Comparison of ENCODE assay signal across 8 mouse cellular contexts in genomic region chr10:80405481-80406173, GRCm38 (mm10). TPM values are rescaled to one million over a fixed set of nuclear protein-coding genes. Genes with fewer than 3 reads are reported as not detected.
DNase-seq lines count a peak whose midpoint lies in the region; ATAC-seq and TF ChIP-seq lines count a peak whose summit lies in the region.

No protein-coding gene starts in this region.

- peak; percentile 45 for TF ChIP-seq CTCF in layer of hippocampus, adult 2 months (conservative IDR thresholded peaks at IDR 0.05)

- H3K4me1 ChIP-seq in intestine, embryonic 14.5 days (replicated peaks; ENCODE audit: control insufficient read depth, insufficient read depth, low read length) = peaks cover 14% of the 10 kb centered on the region
- peaks cover 16% of the 10 kb centered on the region for H3K4me1 ChIP-seq in neural tube, embryonic 14.5 days (ENCODE audit: control insufficient read depth, insufficient read depth, low read length)

- no peak for ATAC-seq in intestine, embryonic 14.5 days (replicated peaks; ENCODE audit: low FRiP score, low TSS enrichment, low read depth)
- ATAC-seq in neural tube, embryonic 14.5 days (ENCODE audit: low read depth) = no peak
- no peak for ATAC-seq in granulocyte monocyte progenitor cell, adult 5-6 weeks (replicated peaks; ENCODE audit: poor library complexity, severe bottlenecking)

- peak overlapping the region; percentile 58 for H3K4me3 ChIP-seq in layer of hippocampus, adult 2 months
- peak overlapping the region; percentile 88 for H3K4me3 ChIP-seq in intestine, embryonic 14.5 days (ENCODE audit: low read depth, low read length)
- H3K4me3 ChIP-seq in neural tube, embryonic 14.5 days (ENCODE audit: low read depth, low read length) = peak overlapping the region; percentile 77

- no peaks in the 10 kb centered on the region for H3K9me3 ChIP-seq in intestine, embryonic 14.5 days (ENCODE audit: control insufficient read depth, low read length)
- no peaks in the 10 kb centered on the region for H3K9me3 ChIP-seq in neural tube, embryonic 14.5 days (ENCODE audit: control insufficient read depth, low read length)

- H3K27ac ChIP-seq in layer of hippocampus, adult 2 months = peak overlapping the region; percentile 97
- no peak overlapping the region for H3K27ac ChIP-seq in intestine, embryonic 14.5 days (ENCODE audit: low read depth)
- no peak overlapping the region for H3K27ac ChIP-seq in neural tube, embryonic 14.5 days (ENCODE audit: low read depth, low read length)

- 54% methylated on average over 10 of the region's 10 CpGs for WGBS in intestine, embryonic 14.5 days
- 63% methylated on average over 10 of the region's 10 CpGs for WGBS in neural tube, embryonic 14.5 days

- intact Hi-C loops in gastrocnemius, postnatal 36 days (cut with DNase I) = no loop called here

- H3K4me2 ChIP-seq in intestine, embryonic 14.5 days (ENCODE audit: low read length) = peak overlapping the region; percentile 93
- H3K4me2 ChIP-seq in neural tube, embryonic 14.5 days (ENCODE audit: low read depth, low read length) = peak overlapping the region; percentile 55

- H3K27me3 ChIP-seq in intestine, embryonic 14.5 days (replicated peaks; ENCODE audit: control insufficient read depth, insufficient read depth, low read length) = no peaks in the 10 kb centered on the region
- H3K27me3 ChIP-seq in neural tube, embryonic 14.5 days (ENCODE audit: control insufficient read depth, insufficient read depth, low read length) = no peaks in the 10 kb centered on the region; the same call in 1 of the 2 replicates

- H3K9ac ChIP-seq in intestine, embryonic 14.5 days (ENCODE audit: low read length) = peak overlapping the region; percentile 75
- H3K9ac ChIP-seq in neural tube, embryonic 14.5 days (replicated peaks; ENCODE audit: low read depth, low read length) = peak overlapping the region; percentile 82

- H3K36me3 ChIP-seq in intestine, embryonic 14.5 days (ENCODE audit: control insufficient read depth, insufficient read depth, low read length) = peaks cover 56% of the 10 kb centered on the region
- H3K36me3 ChIP-seq in neural tube, embryonic 14.5 days (ENCODE audit: control insufficient read depth, insufficient read depth, low read length) = peaks cover 32% of the 10 kb centered on the region

- no peak for DNase-seq in layer of hippocampus, adult 2 months (ENCODE audit: low spot score in 2 of 2)
- no peak for DNase-seq in layer of hippocampus, adult 11-12 months (ENCODE audit: low spot score)
- peak; percentile 26 for DNase-seq in c-Kit-positive CD71-positive TER-119-positive erythroid progenitor cells, embryonic 14.5 days (ENCODE audit: low spot score)
- DNase-seq in intestine, embryonic 14.5 days (ENCODE audit: low spot score) = no peak
- no peak for DNase-seq in gastrocnemius, postnatal 36 days
- DNase-seq in cerebellum, adult 9-10 months = no peak

RNA-seq across cellular contexts. Expression of gene Uqcr11, which starts 1.0 kb away (rescaled TPM):
- total RNA-seq in layer of hippocampus, adult 2 months (2021) = 100 to 1,000 TPM; 404 to 413 TPM
- 941 and 1,108 TPM in 2 replicates for polyA plus RNA-seq in intestine, embryonic 14.5 days (2014; fragmentation: Nextera tagmentation; extraction: Ambion mirVana)
- polyA plus RNA-seq in neural tube, embryonic 14.5 days (2014; fragmentation: Nextera tagmentation; extraction: Ambion mirVana) = 674 and 791 TPM in 2 replicates
- total RNA-seq in gastrocnemius, postnatal 36 days (2021) = 100 to 1,000 TPM; 825 to 866 TPM
- total RNA-seq in granulocyte monocyte progenitor cell, adult 5-6 weeks (2014; fragmentation: Nextera tagmentation) = 382 and 438 TPM in 2 replicates
- total RNA-seq in granulocyte monocyte progenitor cell, adult 5-6 weeks (2017) = 172 and 277 TPM in 2 replicates

RNA-seq across cellular contexts. Expression of gene Mbd3, which starts 6.3 kb away (rescaled TPM):
- 100 to 1,000 TPM; 147 to 149 TPM for total RNA-seq in layer of hippocampus, adult 2 months (2021)
- 203 and 206 TPM in 2 replicates for polyA plus RNA-seq in intestine, embryonic 14.5 days (2014; fragmentation: Nextera tagmentation; extraction: Ambion mirVana)
- polyA plus RNA-seq in neural tube, embryonic 14.5 days (2014; fragmentation: Nextera tagmentation; extraction: Ambion mirVana) = 162 and 166 TPM in 2 replicates
- 10 to 100 TPM; 95.1 to 99.9 TPM for total RNA-seq in gastrocnemius, postnatal 36 days (2021)
- total RNA-seq in granulocyte monocyte progenitor cell, adult 5-6 weeks (2014; fragmentation: Nextera tagmentation) = 85.0 and 105 TPM in 2 replicates
- total RNA-seq in granulocyte monocyte progenitor cell, adult 5-6 weeks (2017) = 94.1 and 106 TPM in 2 replicates

RNA-seq across cellular contexts. Expression of gene Mex3d, which starts 18.2 kb away (rescaled TPM):
- total RNA-seq in layer of hippocampus, adult 2 months (2021) = 10 to 100 TPM; 15.5 to 17.1 TPM
- polyA plus RNA-seq in intestine, embryonic 14.5 days (2014; fragmentation: Nextera tagmentation; extraction: Ambion mirVana) = 5.3 and 6.7 TPM in 2 replicates
- 11.5 and 12.2 TPM in 2 replicates for polyA plus RNA-seq in neural tube, embryonic 14.5 days (2014; fragmentation: Nextera tagmentation; extraction: Ambion mirVana)
- 1 to 10 TPM; 3.4 to 4.5 TPM for total RNA-seq in gastrocnemius, postnatal 36 days (2021)
- 0.67 and 3.6 TPM in 2 replicates for total RNA-seq in granulocyte monocyte progenitor cell, adult 5-6 weeks (2014; fragmentation: Nextera tagmentation)
- 2.1 and 2.2 TPM in 2 replicates for total RNA-seq in granulocyte monocyte progenitor cell, adult 5-6 weeks (2017)

RNA-seq across cellular contexts. Expression of gene Tcf3, which starts 27.8 kb away (rescaled TPM):
- 10 to 100 TPM; 27.6 to 31.6 TPM for total RNA-seq in layer of hippocampus, adult 2 months (2021)
- polyA plus RNA-seq in intestine, embryonic 14.5 days (2014; fragmentation: Nextera tagmentation; extraction: Ambion mirVana) = 106 and 114 TPM in 2 replicates
- polyA plus RNA-seq in neural tube, embryonic 14.5 days (2014; fragmentation: Nextera tagmentation; extraction: Ambion mirVana) = 30.4 and 42.1 TPM in 2 replicates
- 10 to 100 TPM; 11.0 to 12.0 TPM for total RNA-seq in gastrocnemius, postnatal 36 days (2021)
- total RNA-seq in granulocyte monocyte progenitor cell, adult 5-6 weeks (2014; fragmentation: Nextera tagmentation) = 33.8 and 55.2 TPM in 2 replicates
- total RNA-seq in granulocyte monocyte progenitor cell, adult 5-6 weeks (2017) = 30.7 and 48.4 TPM in 2 replicates

RNA-seq across cellular contexts. Expression of gene Plk5, which starts 49.4 kb away (rescaled TPM):
- total RNA-seq in layer of hippocampus, adult 2 months (2021) = 10 to 100 TPM; 33.4 to 36.6 TPM
- polyA plus RNA-seq in intestine, embryonic 14.5 days (2014; fragmentation: Nextera tagmentation; extraction: Ambion mirVana) = 0.22 and 0.32 TPM in 2 replicates
- polyA plus RNA-seq in neural tube, embryonic 14.5 days (2014; fragmentation: Nextera tagmentation; extraction: Ambion mirVana) = 2.4 and 3.4 TPM in 2 replicates
- total RNA-seq in gastrocnemius, postnatal 36 days (2021) = under 1 TPM; 0.15 to 0.20 TPM
- not detected in 2 replicates for total RNA-seq in granulocyte monocyte progenitor cell, adult 5-6 weeks (2014; fragmentation: Nextera tagmentation)
- total RNA-seq in granulocyte monocyte progenitor cell, adult 5-6 weeks (2017) = not detected in 2 replicates
